Mouse (Mus musculus) layer of hippocampus, postnatal 10 days (tissue): Measurements from ENCODE around the gene Fam3b. TPM values are rescaled to one million over a fixed set of nuclear protein-coding genes. Genes with fewer than 3 reads are reported as not detected.

Experiments
- DNase-seq, 2 experiments: peaks; one replicate each; pipeline ENCODE4 v3.0.0; 2021; ENCODE audit warnings: low spot score in 2 of 2
- long read RNA-seq: library from polyadenylated mRNA; stranded (forward); transcript quantifications from one replicate; pipeline ENCODE4 v2.0.0, GENCODE M21; 2023
- total RNA-seq, 2 experiments: library from RNA; stranded (reverse); gene quantifications; 2 replicates each; pipeline ENCODE4 v1.2.3; 2021

The Fam3b gene
- not detected for total RNA-seq
- long read RNA-seq: 0 reads

DNA sequence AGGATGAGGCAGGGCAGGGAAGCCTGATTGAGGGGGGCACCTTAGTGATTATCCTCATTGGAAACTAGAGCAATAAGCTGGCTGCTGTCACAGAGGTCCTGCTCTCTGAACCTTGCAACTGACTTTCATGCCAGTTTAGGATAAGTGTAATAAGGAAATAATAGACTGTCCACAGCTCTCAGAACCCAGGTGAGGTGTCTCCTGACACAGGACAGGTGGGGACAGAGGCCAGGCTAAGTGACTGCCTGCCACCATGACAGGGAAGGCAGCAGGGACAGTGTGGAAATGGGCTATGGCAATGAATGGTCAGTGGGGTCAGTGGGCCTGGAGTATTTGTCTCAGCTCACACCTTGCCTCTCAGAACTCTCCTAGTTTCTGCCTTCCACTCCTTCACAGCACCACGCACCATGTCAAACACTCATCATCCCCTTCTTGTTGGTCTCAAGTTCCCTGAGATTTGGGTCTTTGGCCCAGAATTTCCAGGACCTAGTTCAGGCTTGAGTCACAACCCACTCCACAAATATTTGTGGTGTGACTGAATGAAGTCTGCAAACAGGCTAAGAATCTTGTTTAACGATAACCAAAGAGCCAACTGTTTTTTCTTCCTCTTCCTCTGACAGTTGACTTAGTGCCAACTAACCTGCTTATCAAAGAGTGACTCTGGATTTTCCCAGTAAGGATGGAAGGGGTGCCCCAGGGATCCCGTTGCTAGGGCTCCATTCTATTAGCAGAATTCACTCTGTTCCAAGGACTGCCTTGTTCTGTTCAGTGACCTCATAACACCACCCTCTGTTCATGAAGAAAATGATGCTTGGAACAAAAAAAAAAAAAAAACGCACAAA lies at the start of gene Fam3b:
Fam3b (minus strand) TSS at position 718 of the 842 bp plus-strand sequence.
- no peak for DNase-seq

DNA sequence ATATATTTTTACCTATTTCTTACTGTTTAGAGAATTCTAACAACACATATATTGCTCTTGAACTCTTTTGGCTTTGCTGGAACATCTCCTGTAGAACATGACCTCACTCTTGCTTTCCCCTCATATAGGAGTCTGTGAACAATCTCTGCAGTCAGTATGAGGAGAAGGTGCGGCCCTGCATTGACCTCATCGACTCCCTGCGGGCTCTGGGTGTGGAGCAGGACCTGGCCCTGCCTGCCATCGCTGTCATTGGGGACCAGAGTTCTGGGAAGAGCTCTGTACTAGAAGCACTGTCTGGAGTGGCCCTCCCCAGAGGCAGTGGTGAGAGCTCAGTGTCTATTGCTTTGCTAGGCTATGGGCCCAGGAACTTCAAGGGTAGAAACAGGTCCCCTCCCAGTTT lies 29.7 kb upstream of the Fam3b start:
- DNase-seq: no peak

DNA sequence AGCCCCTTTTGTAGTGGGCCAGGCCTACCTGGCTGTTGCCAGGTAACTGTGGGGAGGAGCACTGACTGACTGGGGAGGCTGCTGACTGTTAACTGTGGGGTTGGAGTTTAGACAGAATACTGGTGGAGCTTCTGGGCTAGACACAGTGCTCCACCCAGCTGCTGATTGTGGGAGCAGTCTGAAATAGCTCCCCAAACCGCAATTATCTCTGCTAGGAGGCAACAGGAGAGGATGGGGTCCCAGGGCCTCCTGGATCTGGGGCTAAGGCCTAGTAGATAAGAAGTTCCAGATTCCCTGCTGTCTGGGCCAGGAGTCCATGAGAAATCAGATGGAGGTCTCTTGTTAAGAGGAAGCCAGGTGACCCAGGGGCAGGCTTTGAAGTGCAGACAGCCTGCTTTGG lies 22.2 kb upstream of the Fam3b start:
- no peak for DNase-seq

DNA sequence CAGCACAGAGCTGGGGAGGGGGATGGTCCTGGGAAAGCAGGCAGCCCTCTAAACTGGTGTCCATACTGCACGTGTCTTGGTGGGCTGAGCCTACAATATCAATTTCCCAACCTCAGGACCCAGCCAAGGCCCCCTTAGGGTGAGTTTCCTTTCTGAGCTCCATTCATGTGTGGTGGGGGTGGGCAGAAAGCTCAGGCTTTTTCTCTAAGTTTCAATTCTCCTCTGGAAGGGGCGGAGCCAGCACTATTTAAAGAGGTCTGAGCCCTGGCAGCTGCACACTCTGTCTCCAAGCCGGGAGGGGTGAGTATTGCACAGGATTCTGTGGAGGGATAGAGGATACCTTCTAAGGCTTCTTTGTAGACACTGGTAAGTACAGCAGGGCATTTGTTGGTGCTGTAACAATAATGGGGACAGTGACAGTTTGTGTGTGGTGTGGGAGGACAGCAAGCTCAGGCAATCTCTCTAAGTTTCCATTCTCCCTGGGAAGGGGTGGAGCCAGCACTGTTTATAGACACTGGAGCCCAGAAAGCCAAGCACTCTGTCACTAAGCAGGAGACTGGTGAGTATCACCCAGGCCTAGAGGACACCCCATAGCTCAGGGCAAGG lies 21.3 kb upstream of the Fam3b start:
- peak; percentile 35 to 55 for DNase-seq

DNA sequence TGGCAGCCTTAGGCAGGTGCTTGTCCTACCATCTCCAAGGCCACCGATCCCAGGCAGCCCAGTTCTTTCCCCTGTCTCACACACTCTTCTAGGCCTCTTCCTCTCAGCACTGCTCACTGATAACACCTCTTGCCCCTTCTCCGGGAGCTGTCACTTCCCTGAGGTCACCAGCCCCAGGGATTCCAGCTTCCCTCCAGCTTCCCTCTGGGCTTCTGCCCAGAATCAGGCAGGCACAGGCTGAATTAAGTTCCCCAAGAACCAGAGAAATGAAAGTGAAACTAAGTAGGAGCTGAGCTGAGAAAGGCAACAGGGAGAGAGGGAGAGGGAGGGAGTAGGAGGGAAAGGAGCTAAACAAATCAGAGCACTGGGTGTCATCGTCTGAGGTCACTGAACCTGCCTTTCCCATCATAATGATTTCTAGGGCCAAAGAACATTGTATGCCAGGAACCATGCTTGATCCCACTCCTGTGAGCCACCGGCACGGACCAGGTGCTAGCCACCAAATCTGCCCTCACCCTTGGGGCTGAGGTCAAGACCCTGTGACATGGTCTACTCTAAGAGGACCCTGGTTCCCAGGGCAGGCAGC lies 20.4 kb upstream of the Fam3b start:
- DNase-seq: peak; percentile 39 to 54

DNA sequence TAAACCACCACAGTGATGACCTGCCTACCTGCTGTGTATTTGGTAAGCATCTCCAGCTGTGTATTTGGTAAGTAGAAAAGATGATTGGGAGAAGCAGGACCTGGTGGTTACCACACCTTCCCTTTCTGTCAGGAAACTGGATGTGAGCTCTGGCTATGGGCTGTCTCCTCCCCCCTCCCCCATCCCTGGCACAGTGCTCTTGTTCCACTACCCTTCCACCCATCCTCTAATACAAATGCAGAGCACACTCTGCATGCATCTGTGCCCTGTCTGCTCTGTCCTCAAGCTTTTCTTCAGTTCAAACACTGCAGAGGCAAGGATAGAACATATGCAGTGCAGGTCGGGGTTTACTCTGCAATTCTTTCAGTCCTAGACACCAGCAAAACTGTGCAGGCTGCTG lies 19.8 kb upstream of the Fam3b start:
- DNase-seq: peak in 1 of 2 experiments; percentile 27

DNA sequence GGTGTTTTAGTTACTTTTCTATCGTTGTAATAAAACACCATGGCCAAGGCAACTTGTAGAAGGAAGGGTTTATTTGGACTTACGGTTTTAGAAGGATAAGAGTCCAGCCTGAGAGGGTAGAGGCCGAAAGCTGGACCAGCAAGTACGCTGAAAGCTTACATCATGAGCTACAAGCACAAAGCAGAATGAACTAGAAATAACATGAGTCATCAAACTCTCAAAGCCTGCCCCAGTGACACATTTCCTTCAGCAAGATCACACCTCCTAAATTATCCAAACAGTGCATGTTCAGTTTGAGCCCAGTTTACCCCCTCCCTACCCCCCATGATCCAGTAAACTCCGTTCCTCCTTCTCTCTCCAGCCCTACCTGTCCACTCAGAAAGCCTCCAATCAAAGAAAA lies 19.1 kb upstream of the Fam3b start:
- DNase-seq: no peak

DNA sequence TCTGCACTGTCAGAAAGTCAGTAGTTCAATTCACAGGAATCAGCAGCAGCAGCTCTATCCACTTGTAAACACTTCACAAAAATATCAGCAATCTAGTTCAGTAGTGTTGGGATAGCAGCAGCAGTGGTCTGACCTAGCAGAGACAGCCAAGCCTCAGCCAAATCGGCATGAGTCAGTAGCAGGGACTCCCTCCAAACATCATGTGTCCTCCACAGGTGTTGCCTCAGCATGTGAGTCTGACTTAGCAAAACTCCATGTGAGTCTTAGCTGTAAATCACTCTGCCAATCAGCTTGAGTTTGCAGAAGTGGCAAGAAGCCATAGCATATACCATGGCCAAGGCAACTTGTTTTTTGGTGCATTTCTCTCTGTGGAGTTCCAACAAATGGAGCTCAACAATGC lies 18.5 kb upstream of the Fam3b start:
- DNase-seq: no peak

DNA sequence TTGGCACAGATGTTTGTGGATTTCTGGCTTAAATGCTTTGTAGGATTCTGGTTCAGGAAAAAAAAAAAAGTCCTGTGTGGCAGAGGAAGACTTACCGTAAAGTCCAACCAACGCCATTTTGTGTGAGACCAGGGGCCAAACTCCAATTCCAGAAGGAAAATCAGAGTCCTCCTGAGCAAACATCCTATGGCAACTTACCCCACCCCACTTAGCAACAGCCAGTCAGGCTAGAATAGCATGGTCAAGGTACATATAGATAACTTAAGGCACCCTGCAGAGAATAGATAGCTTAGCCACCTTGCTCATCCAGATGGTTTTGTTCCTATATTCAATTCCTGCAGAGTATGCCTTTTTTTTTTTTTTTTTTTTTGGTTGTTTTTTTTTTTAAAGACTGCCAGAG lies 14.6 kb upstream of the Fam3b start:
- DNase-seq: no peak

DNA sequence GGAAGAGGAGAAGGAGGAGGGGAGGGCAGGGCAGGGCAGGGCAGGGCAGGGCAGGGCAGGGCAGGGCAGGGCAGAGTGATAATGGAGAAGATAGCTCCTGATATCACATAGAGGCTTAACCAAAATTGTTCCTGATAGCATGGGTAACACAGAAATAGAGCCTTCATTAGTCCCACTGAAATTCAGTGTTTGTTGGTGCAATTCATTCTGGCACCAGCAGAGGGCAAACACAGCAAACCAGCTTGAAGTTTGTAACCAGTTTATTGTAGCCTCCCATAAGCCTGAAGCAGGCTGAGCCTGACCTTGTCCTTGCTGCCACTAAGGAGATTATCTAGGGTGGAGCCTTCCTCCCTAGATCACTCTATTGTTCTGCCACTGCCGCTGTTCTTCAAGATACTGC lies 8.4 kb upstream of the Fam3b start:
- DNase-seq: peak; percentile 65 to 70

DNA sequence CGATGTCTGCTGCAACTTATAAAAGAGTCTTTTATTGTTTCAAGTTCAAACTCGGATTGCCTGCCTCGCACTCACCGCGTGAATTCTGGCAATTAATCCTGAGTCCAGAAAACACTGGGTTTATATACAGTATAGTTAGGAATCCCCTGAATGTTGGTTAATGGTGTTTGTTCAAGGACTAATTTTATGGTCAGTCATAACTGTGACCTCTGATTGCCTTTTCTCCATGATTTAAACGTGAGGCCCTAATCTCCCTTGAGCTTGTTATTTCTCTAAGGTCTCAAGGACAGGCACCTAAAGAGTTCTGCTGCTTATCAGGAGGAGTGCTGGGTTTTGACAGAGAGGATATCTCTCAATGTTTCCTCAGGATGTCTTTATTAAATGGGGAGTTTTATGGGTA lies 7.4 kb upstream of the Fam3b start:
- DNase-seq: no peak

DNA sequence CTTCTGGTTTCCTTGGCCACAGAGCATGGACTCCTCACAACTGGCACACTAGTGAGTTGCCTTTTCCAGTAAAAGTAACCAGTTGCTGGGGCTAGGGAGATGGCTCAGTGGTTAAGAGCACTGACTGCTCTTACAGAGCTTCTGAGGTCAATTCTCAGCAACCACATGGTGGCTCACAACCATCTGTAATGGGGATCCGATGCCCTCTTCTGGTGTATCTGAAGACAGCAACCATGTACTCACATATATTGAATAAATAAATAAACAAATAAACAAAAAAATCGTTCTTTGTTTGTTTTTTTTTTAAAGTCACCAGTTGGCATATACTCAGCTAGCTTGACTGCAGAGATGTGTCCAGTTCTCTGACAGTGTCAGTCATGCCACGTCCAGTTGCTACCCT lies 1.7 kb upstream of the Fam3b start:
- no peak for DNase-seq

DNA sequence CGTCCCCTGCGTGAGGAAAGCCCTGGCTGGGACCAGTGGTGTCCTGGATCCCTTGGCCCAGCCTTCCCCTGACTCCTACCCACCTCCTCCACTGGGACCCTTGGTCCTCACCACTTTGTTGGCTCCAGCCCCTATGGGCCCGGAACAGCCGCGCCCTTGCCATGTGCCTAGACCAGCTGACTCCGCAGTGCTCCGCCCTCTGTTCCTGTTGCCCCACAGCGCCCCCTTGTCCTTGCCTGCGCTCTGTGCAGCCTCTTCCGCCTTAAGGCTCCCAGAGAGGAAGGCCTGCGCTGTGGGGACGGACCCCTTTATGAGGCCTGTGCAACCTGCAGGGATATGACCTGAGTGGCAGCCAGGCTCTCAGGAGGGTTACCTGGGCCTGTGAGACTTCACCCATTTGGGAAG lies 2.3 kb downstream of the Fam3b start:
- no peak for DNase-seq

DNA sequence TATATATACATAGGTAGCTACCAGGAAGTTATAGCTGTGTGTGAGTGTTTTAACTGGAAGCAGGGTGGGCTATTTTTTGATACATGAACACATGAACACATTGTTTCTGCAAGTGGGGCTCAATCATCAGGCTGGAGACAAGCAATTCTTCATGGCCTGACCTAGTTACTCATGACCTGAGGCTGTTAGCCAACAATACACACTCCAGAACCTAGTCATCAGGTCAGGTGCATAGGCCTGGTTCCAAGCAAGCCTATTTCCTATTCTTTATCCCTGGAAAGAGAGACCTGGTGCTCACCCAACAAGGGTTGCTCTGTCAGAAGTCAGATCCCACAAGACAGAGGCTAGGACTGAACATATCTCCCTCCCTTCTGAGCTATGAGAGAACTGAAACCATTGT lies 3.1 kb downstream of the Fam3b start:
- DNase-seq: no peak

DNA sequence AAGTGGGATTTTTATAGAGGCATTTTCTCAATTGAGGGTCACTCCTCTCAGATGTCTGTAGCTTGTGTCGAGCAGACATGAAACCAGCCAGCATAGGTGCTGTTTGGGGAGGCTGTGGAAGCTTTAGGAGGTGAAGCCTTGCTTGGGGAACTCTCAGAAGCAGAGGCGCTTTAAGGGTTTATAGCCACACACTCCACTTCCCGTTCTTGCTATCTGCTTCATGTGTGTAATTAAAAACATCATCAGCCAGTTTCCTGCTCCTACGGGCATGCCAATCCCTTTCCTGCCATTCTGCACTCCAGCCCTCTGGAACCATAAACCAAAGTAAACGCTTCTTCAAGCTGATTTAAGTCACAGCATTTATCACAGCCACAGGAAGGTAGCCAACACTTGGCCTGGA lies 3.8 kb downstream of the Fam3b start:
- no peak for DNase-seq

DNA sequence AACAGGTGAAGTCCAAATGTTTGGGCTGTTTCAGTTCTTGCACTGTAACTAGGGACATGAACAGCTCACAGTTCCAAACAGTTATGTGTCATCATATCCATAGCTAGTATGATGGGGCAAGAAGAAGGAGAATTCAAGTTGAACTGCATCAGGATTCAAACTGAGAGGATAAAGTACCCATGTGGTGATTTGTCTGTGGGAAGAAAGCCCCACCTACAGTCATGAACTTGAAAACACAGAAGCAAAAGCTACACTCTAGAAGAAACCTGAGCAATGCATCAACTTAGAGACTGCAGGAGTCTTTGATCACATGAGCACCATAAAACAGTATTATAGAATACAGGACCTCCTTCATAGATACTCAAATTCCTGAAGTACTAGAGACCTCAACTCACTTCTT lies 6.8 kb downstream of the Fam3b start:
- no peak for DNase-seq

DNA sequence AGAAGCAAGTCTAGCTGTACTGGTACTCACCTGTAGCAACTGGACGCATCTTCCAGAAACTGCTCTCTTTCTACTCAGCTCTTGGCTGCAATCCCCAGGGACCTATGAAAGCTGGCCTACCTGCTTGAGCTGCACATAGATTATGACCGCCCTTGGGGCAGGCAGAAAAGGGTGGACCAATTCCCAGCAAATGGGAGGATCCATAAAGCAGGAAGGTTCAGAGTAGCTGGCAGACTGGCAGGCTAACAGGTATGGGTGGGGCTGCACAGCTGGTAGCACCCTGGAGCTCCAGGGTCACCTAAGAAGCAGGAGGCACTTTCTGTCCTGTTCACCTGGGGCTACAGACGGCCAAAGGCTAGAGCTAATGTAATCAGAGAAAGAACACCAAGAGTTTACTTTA lies 9.8 kb downstream of the Fam3b start:
- DNase-seq: no peak

DNA sequence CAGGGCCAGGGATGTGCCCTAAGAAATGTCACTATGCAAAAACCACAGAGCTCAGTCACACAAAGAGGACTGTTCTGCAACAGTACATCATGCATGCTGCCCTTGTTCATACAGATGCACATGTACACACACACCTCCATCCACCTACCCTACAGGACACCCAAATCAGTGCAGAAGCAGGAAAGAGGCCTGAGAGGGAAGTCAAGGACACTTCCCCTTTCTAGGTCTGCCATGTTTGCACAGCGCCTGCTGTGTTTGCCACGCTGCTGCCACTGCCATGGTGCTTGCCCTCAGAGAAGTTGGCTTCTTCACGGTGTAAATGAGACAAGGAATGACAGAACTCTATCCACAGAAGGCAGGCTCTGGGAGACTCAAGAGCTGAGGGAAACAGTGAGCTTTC lies 10.8 kb downstream of the Fam3b start:
- DNase-seq: no peak

DNA sequence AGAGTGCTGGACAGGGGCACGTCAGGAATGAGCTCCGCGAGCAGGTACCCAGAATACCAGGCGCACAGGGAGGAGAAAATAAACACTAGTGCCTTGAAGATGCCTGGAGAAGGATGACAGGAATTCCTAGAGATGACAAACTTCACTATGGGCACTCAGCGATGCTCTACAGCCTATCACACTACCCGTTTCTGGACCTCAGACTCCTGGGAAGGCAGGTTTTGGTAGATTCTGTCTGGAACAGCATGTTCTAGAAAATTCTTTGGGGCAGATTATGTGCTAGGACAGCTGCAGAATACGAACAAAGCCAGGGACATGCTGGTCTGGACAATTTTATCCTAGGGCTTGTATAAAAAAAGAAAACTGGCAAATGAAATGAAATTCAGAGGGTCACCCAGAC lies 13.7 kb downstream of the Fam3b start:
- no peak for DNase-seq

DNA sequence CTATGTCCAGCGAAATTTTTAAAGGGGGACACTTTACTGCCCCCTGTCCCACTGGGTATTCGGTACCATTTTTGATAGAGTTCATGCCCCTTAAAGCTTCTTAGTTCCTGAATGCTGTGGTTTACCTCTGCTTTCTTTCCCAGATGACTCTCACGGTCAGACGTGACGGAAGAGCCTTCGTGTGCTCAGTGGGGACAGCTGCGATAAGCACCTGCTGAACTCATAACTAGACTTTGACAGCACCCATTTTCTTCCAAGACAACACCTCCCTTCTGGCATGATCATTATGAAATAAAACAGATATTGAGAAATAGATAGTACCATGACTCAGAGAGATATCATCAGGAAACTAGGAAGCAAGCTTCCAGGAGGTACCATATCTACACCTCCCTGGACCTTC lies 15.2 kb downstream of the Fam3b start:
- no peak for DNase-seq

DNA sequence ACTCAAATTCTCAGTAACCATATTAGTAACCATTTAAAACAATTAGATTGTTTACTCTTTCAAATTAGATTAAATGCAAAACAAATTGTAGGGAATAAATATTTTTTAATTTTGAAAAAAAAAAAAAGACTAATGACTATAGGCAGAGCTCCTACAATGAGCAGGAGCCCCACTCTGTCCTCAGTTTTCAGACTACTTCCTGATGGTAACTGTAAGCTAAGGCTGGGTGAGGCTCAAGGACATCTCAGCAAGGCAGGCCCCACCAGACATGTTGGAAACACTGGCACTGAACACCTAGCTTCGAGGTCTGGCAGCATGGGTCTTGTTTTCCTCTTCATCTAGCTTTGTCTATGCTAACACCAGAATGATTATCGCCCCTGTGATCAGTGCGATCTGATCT lies 16.5 kb downstream of the Fam3b start:
- no peak for DNase-seq

DNA sequence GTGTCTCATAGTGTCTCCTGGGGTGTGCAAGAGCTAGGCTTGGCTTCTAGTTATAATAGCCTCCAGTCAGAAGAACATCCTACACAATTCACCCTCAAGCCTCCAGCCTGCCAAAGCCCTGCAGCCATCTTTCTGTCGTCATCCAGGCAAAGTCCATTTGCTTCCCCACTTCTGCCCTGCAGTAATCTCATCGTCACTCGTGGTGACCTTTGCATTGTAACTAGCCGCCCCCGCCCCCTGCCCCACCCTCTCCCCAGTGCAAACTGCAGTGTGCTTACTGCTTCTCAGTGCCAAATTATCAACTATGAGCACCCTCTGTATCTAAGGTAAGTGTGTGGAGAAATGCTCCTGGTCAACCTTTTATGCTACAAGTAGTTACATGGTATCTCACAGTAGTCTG lies 16.9 kb downstream of the Fam3b start:
- DNase-seq: no peak

DNA sequence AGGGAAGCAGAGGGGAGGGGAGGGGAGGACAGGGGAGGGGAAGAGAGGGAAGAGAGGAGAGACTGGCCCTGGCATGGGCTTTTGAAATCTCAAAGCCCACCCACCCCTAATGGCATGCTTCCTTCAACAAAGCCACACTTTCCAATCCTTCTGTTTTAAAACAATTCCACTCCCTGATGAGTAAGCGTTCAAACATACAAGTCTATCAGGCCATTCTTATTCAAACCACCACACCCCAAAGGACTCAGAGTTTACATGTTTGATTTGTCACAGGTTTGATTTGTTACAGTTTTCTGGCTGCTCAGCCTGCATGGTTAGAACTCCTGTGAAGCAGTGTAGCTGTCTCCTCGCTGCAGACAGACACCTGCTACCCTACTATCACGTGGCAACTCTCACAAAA lies 18.6 kb downstream of the Fam3b start:
- no peak for DNase-seq
